Mouse (Mus musculus): ENCODE data around the gene Rbms3. TPM values are rescaled to one million over a fixed set of nuclear protein-coding genes. Genes with fewer than 3 reads are reported as not detected.

The Rbms3 gene
- polyA plus RNA-seq, 1 experiment = 16.5 TPM

DNA sequence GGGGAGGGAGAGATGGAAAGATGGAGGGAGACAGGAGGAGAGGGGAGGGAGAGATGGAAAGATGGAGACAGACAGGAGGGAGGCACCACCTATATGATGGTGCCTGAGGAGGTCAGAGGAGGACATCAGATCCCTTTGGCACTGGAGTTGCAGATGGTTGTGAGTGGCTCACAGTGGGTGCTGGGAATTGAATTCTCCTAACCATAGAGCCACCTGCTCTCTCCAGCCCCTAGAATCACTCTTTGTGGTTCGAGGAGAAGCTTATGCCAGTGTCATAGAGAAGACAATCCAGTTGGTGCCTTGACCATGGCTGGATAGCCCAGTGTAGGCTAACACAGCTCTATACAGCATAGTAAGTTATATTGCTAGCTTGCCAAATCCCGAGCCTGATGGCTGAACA is 137.8 kb downstream of the Rbms3 start:
- WGBS = 75% methylated on average over 2 of the region's 2 CpGs
- no peaks in the 10 kb centered on the region for H3K4me1 ChIP-seq (ENCODE audit: control insufficient read depth, insufficient read depth, low read length)
- TF ChIP-seq POLR2A (IDR thresholded peaks at IDR 0.05; ENCODE audit: low read depth, low read length) = no peak
- TF ChIP-seq CTCF (conservative IDR thresholded peaks at IDR 0.05; ENCODE audit: insufficient read depth, insufficient read length, low read depth, low read length) = no peak
- no peaks in the 10 kb centered on the region for H3K27me3 ChIP-seq (replicated peaks; ENCODE audit: control insufficient read depth, insufficient read depth, low read length)
- H3K36me3 ChIP-seq (ENCODE audit: control insufficient read depth, insufficient read depth, low read length) = no peaks in the 10 kb centered on the region
- H3K4me3 ChIP-seq (ENCODE audit: insufficient read depth, low read depth, low read length) = no peak overlapping the region
- H3K27ac ChIP-seq (ENCODE audit: insufficient read depth, low read depth, low read length) = no peak overlapping the region
- DNase-seq = no peak

GRCm38 (mm10) chr9:117484396-117484795 is 145.3 kb downstream of the Rbms3 start:
- Histone ChIP-seq H3K27ac (ENCODE audit: insufficient read depth, low read depth, low read length) (no peak overlapping the region), H3K4me1 (ENCODE audit: control insufficient read depth, insufficient read depth, low read length) (no peaks in the 10 kb centered on the region), H3K36me3 (ENCODE audit: control insufficient read depth, insufficient read depth, low read length) (no peaks in the 10 kb centered on the region), H3K4me3 (ENCODE audit: insufficient read depth, low read depth, low read length) (no peak overlapping the region), H3K27me3 (replicated peaks; ENCODE audit: control insufficient read depth, insufficient read depth, low read length) (no peaks in the 10 kb centered on the region)
- 93% methylated on average over 5 of the region's 5 CpGs for WGBS
- TF ChIP-seq POLR2A (IDR thresholded peaks at IDR 0.05; ENCODE audit: low read depth, low read length) = no peak
- 0 out of 2 replicates have a peak, but pooled peaks have one; percentile 3 for TF ChIP-seq CTCF (conservative IDR thresholded peaks at IDR 0.05; ENCODE audit: insufficient read depth, insufficient read length, low read depth, low read length)
- peak; percentile 4 for DNase-seq

DNA sequence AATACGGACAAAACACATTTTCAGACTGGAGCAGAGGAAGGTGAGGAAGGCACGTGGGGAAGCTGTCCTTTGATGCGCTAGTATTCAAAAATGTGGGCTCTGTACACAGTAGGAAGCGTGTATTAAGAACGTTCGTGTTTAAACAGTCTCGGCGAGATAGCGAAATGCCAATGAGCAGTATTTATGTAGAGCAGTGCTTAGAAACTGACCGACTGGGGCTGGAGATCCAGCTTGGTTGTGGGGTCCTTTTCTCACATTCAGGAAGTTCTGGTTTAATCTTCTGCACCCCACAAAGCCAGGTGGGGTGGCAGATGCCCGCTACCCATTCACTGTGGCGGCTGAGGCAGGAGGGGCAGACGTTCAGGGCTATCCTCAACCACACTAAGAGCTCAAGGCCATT is 153.0 kb downstream of the Rbms3 start:
- H3K4me3 ChIP-seq (ENCODE audit: insufficient read depth, low read depth, low read length) = no peak overlapping the region
- H3K27ac ChIP-seq (ENCODE audit: insufficient read depth, low read depth, low read length) = no peak overlapping the region
- no peaks in the 10 kb centered on the region for H3K36me3 ChIP-seq (ENCODE audit: control insufficient read depth, insufficient read depth, low read length)
- TF ChIP-seq CTCF (conservative IDR thresholded peaks at IDR 0.05; ENCODE audit: insufficient read depth, insufficient read length, low read depth, low read length) (no peak), POLR2A (IDR thresholded peaks at IDR 0.05; ENCODE audit: low read depth, low read length) (no peak)
- no peaks in the 10 kb centered on the region for H3K27me3 ChIP-seq (replicated peaks; ENCODE audit: control insufficient read depth, insufficient read depth, low read length)
- 94% methylated on average over 13 of the region's 13 CpGs for WGBS
- no peaks in the 10 kb centered on the region for H3K4me1 ChIP-seq (ENCODE audit: control insufficient read depth, insufficient read depth, low read length)
- DNase-seq = no peak

GRCm38 (mm10) chr9:117452816-117453215 is 176.9 kb downstream of the Rbms3 start:
- H3K36me3 ChIP-seq (ENCODE audit: control insufficient read depth, insufficient read depth, low read length) = no peaks in the 10 kb centered on the region
- no peaks in the 10 kb centered on the region; the same call in 1 of the 2 replicates for H3K4me1 ChIP-seq (ENCODE audit: control insufficient read depth, insufficient read depth, low read length)
- no peak overlapping the region for H3K27ac ChIP-seq (ENCODE audit: insufficient read depth, low read depth, low read length)
- H3K27me3 ChIP-seq (replicated peaks; ENCODE audit: control insufficient read depth, insufficient read depth, low read length) = no peaks in the 10 kb centered on the region
- WGBS = 28% methylated on average over 10 of the region's 10 CpGs
- DNase-seq = peak; percentile 4
- TF ChIP-seq CTCF (conservative IDR thresholded peaks at IDR 0.05; ENCODE audit: insufficient read depth, insufficient read length, low read depth, low read length) (no peak), POLR2A (IDR thresholded peaks at IDR 0.05; ENCODE audit: low read depth, low read length) (no peak)
- no peak overlapping the region for H3K4me3 ChIP-seq (ENCODE audit: insufficient read depth, low read depth, low read length)

DNA sequence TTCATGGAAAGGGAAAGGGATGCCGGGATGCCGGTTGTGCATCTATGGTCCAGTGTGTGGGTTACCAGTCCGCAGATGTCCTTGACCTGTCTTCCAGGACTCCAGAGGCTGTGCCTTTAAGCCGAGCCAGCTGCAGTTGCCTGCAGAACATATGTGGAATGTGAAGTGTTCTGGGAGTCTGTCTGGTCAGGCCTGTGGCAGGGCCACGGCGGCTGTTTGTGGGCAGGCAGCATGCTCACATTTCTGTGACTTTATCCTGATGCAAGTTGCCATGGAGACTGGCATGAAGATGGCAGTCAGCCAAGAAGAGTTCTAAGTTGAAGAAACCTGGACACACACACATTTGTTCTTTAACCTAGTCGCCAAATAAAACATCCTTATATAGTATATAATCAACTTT is 187.1 kb downstream of the Rbms3 start:
- no peak overlapping the region for H3K4me3 ChIP-seq (ENCODE audit: insufficient read depth, low read depth, low read length)
- 59% methylated on average over 7 of the region's 7 CpGs for WGBS
- peak; percentile 2 for DNase-seq
- no peak for TF ChIP-seq CTCF (conservative IDR thresholded peaks at IDR 0.05; ENCODE audit: insufficient read depth, insufficient read length, low read depth, low read length)
- no peaks in the 10 kb centered on the region for H3K36me3 ChIP-seq (ENCODE audit: control insufficient read depth, insufficient read depth, low read length)
- no peak overlapping the region for H3K27ac ChIP-seq (ENCODE audit: insufficient read depth, low read depth, low read length)
- no peaks in the 10 kb centered on the region for H3K27me3 ChIP-seq (replicated peaks; ENCODE audit: control insufficient read depth, insufficient read depth, low read length)
- H3K4me1 ChIP-seq (ENCODE audit: control insufficient read depth, insufficient read depth, low read length) = no peaks in the 10 kb centered on the region

- TF ChIP-seq POLR2A (IDR thresholded peaks at IDR 0.05; ENCODE audit: low read depth, low read length) = no peak
- TF ChIP-seq CTCF (conservative IDR thresholded peaks at IDR 0.05; ENCODE audit: insufficient read depth, insufficient read length, low read depth, low read length) = no peak
Measured at GRCm38 (mm10) chr9:117435856-117436255, 193.9 kb downstream of the Rbms3 start.

DNA sequence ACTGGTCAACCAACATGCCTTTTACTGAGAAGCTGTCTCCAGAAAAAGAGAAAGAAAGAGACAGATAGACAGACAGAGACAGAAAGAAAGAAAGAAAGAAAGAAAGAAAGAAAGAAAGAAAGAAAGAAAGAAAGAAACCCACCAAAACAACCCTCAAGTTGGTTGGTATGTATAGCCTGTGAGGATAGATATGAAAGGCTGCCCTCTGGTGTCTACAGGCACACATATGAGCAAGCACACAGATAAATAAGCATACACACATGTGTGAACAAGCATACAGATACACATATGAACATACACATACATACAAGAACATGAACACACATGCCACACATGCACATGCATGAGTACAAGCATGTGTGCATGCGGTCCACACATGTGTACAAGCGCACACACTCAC is 199.0 kb downstream of the Rbms3 start:
- Histone ChIP-seq H3K4me1 (ENCODE audit: control insufficient read depth, insufficient read depth, low read length) (no peaks in the 10 kb centered on the region), H3K36me3 (ENCODE audit: control insufficient read depth, insufficient read depth, low read length) (no peaks in the 10 kb centered on the region), H3K4me3 (ENCODE audit: insufficient read depth, low read depth, low read length) (no peak overlapping the region), H3K27me3 (replicated peaks; ENCODE audit: control insufficient read depth, insufficient read depth, low read length) (no peaks in the 10 kb centered on the region), H3K27ac (ENCODE audit: insufficient read depth, low read depth, low read length) (no peak overlapping the region)
- 96% methylated on average over 2 of the region's 2 CpGs for WGBS
- TF ChIP-seq POLR2A (IDR thresholded peaks at IDR 0.05; ENCODE audit: low read depth, low read length) = no peak
- no peak for TF ChIP-seq CTCF (conservative IDR thresholded peaks at IDR 0.05; ENCODE audit: insufficient read depth, insufficient read length, low read depth, low read length)
- peak; percentile 14 for DNase-seq

More at GRCm38 (mm10) chr9:117435856-117436255, 193.9 kb downstream of the Rbms3 start:
- 72% methylated on average over 2 of the region's 2 CpGs for WGBS
- no peaks in the 10 kb centered on the region for H3K36me3 ChIP-seq (ENCODE audit: control insufficient read depth, insufficient read depth, low read length)
- no peaks in the 10 kb centered on the region for H3K27me3 ChIP-seq (replicated peaks; ENCODE audit: control insufficient read depth, insufficient read depth, low read length)
- no peak overlapping the region for H3K27ac ChIP-seq (ENCODE audit: insufficient read depth, low read depth, low read length)
- H3K4me3 ChIP-seq (ENCODE audit: insufficient read depth, low read depth, low read length) = no peak overlapping the region
- H3K4me1 ChIP-seq (ENCODE audit: control insufficient read depth, insufficient read depth, low read length) = no peaks in the 10 kb centered on the region
- no peak for DNase-seq
